Mouse (Mus musculus) forebrain, embryonic 12.5 days (tissue): ENCODE results near the gene Amer3. TPM values are rescaled to one million over a fixed set of nuclear protein-coding genes. Genes with fewer than 3 reads are reported as not detected.
A peak's percentile ranks its signal among the peaks of the same experiment; 100 is the strongest.

ENCODE experiments used
- ATAC-seq: fragments of 200-750 bp; cut with Nextera tagmentation; 2 replicates; pipeline ENCODE4 v1.8.0; 2017; ENCODE audit warnings: moderate TSS enrichment; ENCODE audit not compliant: low FRiP score
- H3K27ac ChIP-seq: fragments of 300-500 bp; sonication (generic); 2 replicates; pipeline ENCODE4 v1.5.1; 2016; ENCODE audit warnings: mild to moderate bottlenecking
- H3K27me3 ChIP-seq: fragments of 300-500 bp; sonication (generic); 2 replicates; pipeline ENCODE4 v1.6.1; 2016; ENCODE audit warnings: mild to moderate bottlenecking
- H3K36me3 ChIP-seq: fragments of 300-500 bp; sonication (generic); replicated peaks from 2 replicates; pipeline ENCODE4 v1.6.1; 2016; ENCODE audit warnings: mild to moderate bottlenecking
- H3K4me1 ChIP-seq: fragments of 300-500 bp; sonication (generic); 2 replicates; pipeline ENCODE4 v1.6.1; 2016
- H3K4me2 ChIP-seq: fragments of 300-500 bp; sonication (generic); 2 replicates; pipeline ENCODE4 v1.6.1; 2016; ENCODE audit warnings: mild to moderate bottlenecking, moderate library complexity
- H3K4me3 ChIP-seq: fragments of 300-500 bp; sonication (generic); replicated peaks from 2 replicates; pipeline ENCODE4 v1.5.1; 2016; ENCODE audit warnings: mild to moderate bottlenecking
- H3K9ac ChIP-seq: fragments of 300-500 bp; sonication (generic); 2 replicates; pipeline ENCODE4 v1.6.1; 2016; ENCODE audit warnings: mild to moderate bottlenecking
- H3K9me3 ChIP-seq: fragments of 300-500 bp; sonication (generic); 2 replicates; pipeline ENCODE4 v1.6.1; 2016
- WGBS: fragments of 180-500 bp; shearing (Covaris S2); methylation state at CpG from one replicate; pipeline ENCODE4 v1.1.7; 2016; 5-methylcytosine and 5-hydroxymethylcytosine counted together
- polyA plus RNA-seq: library from polyadenylated mRNA; unstranded; fragments of >200 nt; fragmentation: Nextera tagmentation; extraction: Ambion mirVana; gene quantifications from 2 replicates; pipeline ENCODE4 v1.2.1, GENCODE M21; 2016

Gene Amer3
- polyA plus RNA-seq, 1 experiment from 2014 or later, result 8.3 TPM

GRCm38 (mm10) chr1:34569876-34570275 is 9.6 kb upstream of the Amer3 start:
- ATAC-seq, result no peak
- no peaks in the 10 kb centered on the region for H3K9me3 ChIP-seq
- no peaks in the 10 kb centered on the region for H3K27me3 ChIP-seq
- WGBS, result 84% methylated on average over 2 of the region's 2 CpGs
- no peak overlapping the region for H3K4me3 ChIP-seq
- H3K4me2 ChIP-seq, result no peak overlapping the region
- H3K4me1 ChIP-seq, result no peaks in the 10 kb centered on the region
- H3K27ac ChIP-seq, result no peak overlapping the region
- no peak overlapping the region for H3K9ac ChIP-seq
- H3K36me3 ChIP-seq, result no peaks in the 10 kb centered on the region

- no peak overlapping the region for H3K9ac ChIP-seq
- no peaks in the 10 kb centered on the region for H3K27me3 ChIP-seq
- 70% methylated on average over 6 of the region's 6 CpGs for WGBS
These were observed 8.0 kb upstream of the Amer3 start for GRCm38 (mm10) chr1:34571431-34571830.

GRCm38 (mm10) chr1:34573221-34573620 is 6.2 kb upstream of the Amer3 start:
- WGBS, result 82% methylated on average over 6 of the region's 6 CpGs
- H3K4me1 ChIP-seq, result no peaks in the 10 kb centered on the region
- H3K4me2 ChIP-seq, result no peak overlapping the region
- H3K27ac ChIP-seq, result no peak overlapping the region
- H3K36me3 ChIP-seq, result no peaks in the 10 kb centered on the region
- no peak overlapping the region for H3K4me3 ChIP-seq
- no peaks in the 10 kb centered on the region for H3K9me3 ChIP-seq
- ATAC-seq, result no peak
- peaks cover 6% of the 10 kb centered on the region for H3K27me3 ChIP-seq
- H3K9ac ChIP-seq, result no peak overlapping the region

More at GRCm38 (mm10) chr1:34571431-34571830, 8.0 kb upstream of the Amer3 start:
- no peaks in the 10 kb centered on the region for H3K36me3 ChIP-seq
- no peaks in the 10 kb centered on the region for H3K4me1 ChIP-seq
- no peak overlapping the region for H3K27ac ChIP-seq
- no peak overlapping the region for H3K4me3 ChIP-seq
- no peaks in the 10 kb centered on the region for H3K9me3 ChIP-seq
- H3K4me2 ChIP-seq, result no peak overlapping the region
- ATAC-seq, result no peak

- Histone ChIP-seq H3K27ac (peak overlapping the region; percentile 79), H3K4me2 (peak overlapping the region; percentile 81), H3K9ac (peak overlapping the region; percentile 52), H3K36me3 (no peaks in the 10 kb centered on the region), H3K27me3 (peaks cover 23% of the 10 kb centered on the region), H3K4me3 (peak overlapping the region; percentile 51), H3K4me1 (peaks cover 15% of the 10 kb centered on the region), H3K9me3 (no peaks in the 10 kb centered on the region)
- 0% methylated on average over 18 of the region's 18 CpGs for WGBS
- ATAC-seq, result peak; percentile 59
These were observed 412 bp downstream of the Amer3 start for GRCm38 (mm10) chr1:34579782-34580356.

GRCm38 (mm10) chr1:34582218-34582617 is 2.8 kb downstream of the Amer3 start:
- H3K4me2 ChIP-seq, result no peak overlapping the region
- no peak for ATAC-seq
- peaks cover 5% of the 10 kb centered on the region; the same call in 1 of the 2 replicates for H3K36me3 ChIP-seq

GRCm38 (mm10) chr1:34583821-34584263 is 4.4 kb downstream of the Amer3 start:
- H3K4me1 ChIP-seq, result peaks cover 12% of the 10 kb centered on the region
- H3K4me2 ChIP-seq, result no peak overlapping the region
- H3K9ac ChIP-seq, result no peak overlapping the region
- no peak overlapping the region for H3K4me3 ChIP-seq
- no peaks in the 10 kb centered on the region for H3K9me3 ChIP-seq
- H3K36me3 ChIP-seq, result peaks cover 19% of the 10 kb centered on the region; the same call in 1 of the 2 replicates
- WGBS, result 11% methylated on average over 4 of the region's 4 CpGs
- H3K27ac ChIP-seq, result no peak overlapping the region
- peaks cover 18% of the 10 kb centered on the region for H3K27me3 ChIP-seq
- no peak; the same call in 1 of the 2 replicates for ATAC-seq

More at GRCm38 (mm10) chr1:34582218-34582617, 2.8 kb downstream of the Amer3 start:
- Histone ChIP-seq H3K9ac (no peak overlapping the region), H3K27ac (no peak overlapping the region), H3K27me3 (peaks cover 30% of the 10 kb centered on the region), H3K4me3 (no peak overlapping the region), H3K9me3 (no peaks in the 10 kb centered on the region), H3K4me1 (peaks cover 15% of the 10 kb centered on the region)
- 76% methylated on average over 6 of the region's 6 CpGs for WGBS

- no peak overlapping the region for H3K4me2 ChIP-seq
- H3K36me3 ChIP-seq, result peaks cover 19% of the 10 kb centered on the region; the same call in 1 of the 2 replicates
- H3K9me3 ChIP-seq, result no peaks in the 10 kb centered on the region
- H3K27me3 ChIP-seq, result peaks cover 14% of the 10 kb centered on the region; the same call in 1 of the 2 replicates
- peaks cover 6% of the 10 kb centered on the region for H3K4me1 ChIP-seq
- no peak for ATAC-seq
- no peak overlapping the region for H3K27ac ChIP-seq
- 84% methylated on average over 4 of the region's 4 CpGs for WGBS
- H3K4me3 ChIP-seq, result no peak overlapping the region
- H3K9ac ChIP-seq, result no peak overlapping the region
These were observed 5.3 kb downstream of the Amer3 start for GRCm38 (mm10) chr1:34584736-34585135.

- H3K9ac ChIP-seq, result no peak overlapping the region
- no peak overlapping the region for H3K27ac ChIP-seq
- WGBS, result 86% methylated on average over 22 of the region's 22 CpGs
- H3K4me3 ChIP-seq, result no peak overlapping the region
- H3K4me1 ChIP-seq, result no peaks in the 10 kb centered on the region
- H3K36me3 ChIP-seq, result peaks cover 24% of the 10 kb centered on the region; the same call in 1 of the 2 replicates
- no peak overlapping the region for H3K4me2 ChIP-seq
- H3K27me3 ChIP-seq, result peaks cover 7% of the 10 kb centered on the region; the same call in 1 of the 2 replicates
- no peak for ATAC-seq
- H3K9me3 ChIP-seq, result no peaks in the 10 kb centered on the region
These were observed 8.0 kb downstream of the Amer3 start for GRCm38 (mm10) chr1:34587298-34588096.

- WGBS, result 80% methylated on average over 15 of the region's 15 CpGs
- H3K4me3 ChIP-seq, result no peak overlapping the region
- no peak overlapping the region for H3K27ac ChIP-seq
- no peak for ATAC-seq
- no peaks in the 10 kb centered on the region; the same call in 1 of the 2 replicates for H3K36me3 ChIP-seq
- peaks cover 4% of the 10 kb centered on the region; the same call in 1 of the 2 replicates for H3K27me3 ChIP-seq
- H3K4me2 ChIP-seq, result no peak overlapping the region
- no peak overlapping the region for H3K9ac ChIP-seq
- no peaks in the 10 kb centered on the region for H3K4me1 ChIP-seq
- H3K9me3 ChIP-seq, result no peaks in the 10 kb centered on the region
These were observed 20.5 kb downstream of the Amer3 start for GRCm38 (mm10) chr1:34600000-34600399.

- WGBS, result 82% methylated on average over 3 of the region's 3 CpGs
- Histone ChIP-seq H3K4me2 (no peak overlapping the region), H3K9me3 (no peaks in the 10 kb centered on the region), H3K4me1 (no peaks in the 10 kb centered on the region), H3K27me3 (peaks cover 4% of the 10 kb centered on the region; the same call in 1 of the 2 replicates), H3K9ac (no peak overlapping the region), H3K27ac (no peak overlapping the region), H3K36me3 (no peaks in the 10 kb centered on the region), H3K4me3 (no peak overlapping the region)
- ATAC-seq, result no peak
These were observed 22.0 kb downstream of the Amer3 start for GRCm38 (mm10) chr1:34601323-34602047.

GRCm38 (mm10) chr1:34602363-34602762 is 22.9 kb downstream of the Amer3 start:
- Histone ChIP-seq H3K27me3 (peaks cover 4% of the 10 kb centered on the region; the same call in 1 of the 2 replicates), H3K4me3 (no peak overlapping the region), H3K4me1 (no peaks in the 10 kb centered on the region), H3K9me3 (no peaks in the 10 kb centered on the region), H3K4me2 (no peak overlapping the region), H3K36me3 (no peaks in the 10 kb centered on the region), H3K27ac (no peak overlapping the region), H3K9ac (no peak overlapping the region)
- ATAC-seq, result peak; percentile 75; the same call in 1 of the 2 replicates
- 12% methylated on average over 8 of the region's 8 CpGs for WGBS

- ATAC-seq, result no peak
- Histone ChIP-seq H3K36me3 (no peaks in the 10 kb centered on the region), H3K4me1 (no peaks in the 10 kb centered on the region), H3K4me2 (no peak overlapping the region), H3K9ac (no peak overlapping the region), H3K27ac (no peak overlapping the region), H3K27me3 (no peaks in the 10 kb centered on the region), H3K4me3 (no peak overlapping the region), H3K9me3 (no peaks in the 10 kb centered on the region)
- WGBS, result 81% methylated on average over 2 of the region's 2 CpGs
These were observed 34.3 kb downstream of the Amer3 start for GRCm38 (mm10) chr1:34613801-34614200.
